Mouse (Mus musculus) liver, embryonic 16.5 days (tissue): ENCODE results near the gene Hist1h2aa. TPM values are rescaled to one million over a fixed set of nuclear protein-coding genes. Genes with fewer than 3 reads are reported as not detected.
A peak's percentile ranks its signal among the peaks of the same experiment; 100 is the strongest.

Source experiments
- ATAC-seq: fragments of 200-750 bp; cut with Nextera tagmentation; 2 replicates; pipeline ENCODE4 v1.8.0; 2017; ENCODE audit warnings: low read depth, mild to moderate bottlenecking, moderate number of reproducible peaks, moderate library complexity
- H3K27ac ChIP-seq: fragments of 300-500 bp; sonication (generic); 2 replicates; pipeline ENCODE4 v1.5.1; 2014; ENCODE audit warnings: mild to moderate bottlenecking, low read length
- H3K27me3 ChIP-seq: fragments of 300-500 bp; sonication (generic); 2 replicates; pipeline ENCODE4 v1.6.1; 2014; ENCODE audit warnings: low read depth, low read length, mixed read lengths; ENCODE audit not compliant: control insufficient read depth, insufficient read depth
- H3K36me3 ChIP-seq: fragments of 300-500 bp; sonication (generic); 2 replicates; pipeline ENCODE4 v1.6.1; 2014; ENCODE audit warnings: mild to moderate bottlenecking; ENCODE audit not compliant: control insufficient read depth, insufficient read depth
- H3K4me1 ChIP-seq: fragments of 300-500 bp; sonication (generic); 2 replicates; pipeline ENCODE4 v1.6.1; 2014; ENCODE audit warnings: low read depth, low read length, mixed read lengths; ENCODE audit not compliant: control insufficient read depth
- H3K4me2 ChIP-seq: fragments of 300-500 bp; sonication (generic); 2 replicates; pipeline ENCODE4 v1.6.1; 2014; ENCODE audit warnings: low read depth, low read length, mixed read lengths
- H3K4me3 ChIP-seq: fragments of 300-500 bp; sonication (generic); 2 replicates; pipeline ENCODE4 v1.5.1; 2014; ENCODE audit warnings: low read depth, mild to moderate bottlenecking, low read length
- H3K9ac ChIP-seq: fragments of 300-500 bp; sonication (generic); 2 replicates; pipeline ENCODE4 v1.6.1; 2014; ENCODE audit warnings: low read depth, low read length
- H3K9me3 ChIP-seq: fragments of 300-500 bp; sonication (generic); replicated peaks from 2 replicates; pipeline ENCODE4 v1.6.1; 2016; ENCODE audit warnings: low read length; ENCODE audit not compliant: control insufficient read depth
- WGBS: fragments of 180-500 bp; shearing (Covaris S2); extraction: QIAGEN DNeasy Blood & Tissue Kit; methylation state at CpG from one replicate; pipeline ENCODE4 v1.1.7; 2014; ENCODE audit not compliant: insufficient replicate concordance; 5-methylcytosine and 5-hydroxymethylcytosine counted together
- polyA plus RNA-seq: library from polyadenylated mRNA; unstranded; fragments of >200 nt; fragmentation: Nextera tagmentation; extraction: Ambion mirVana; gene quantifications from 2 replicates; pipeline ENCODE4 v1.2.1, GENCODE M21; 2015

Gene Hist1h2aa
- polyA plus RNA-seq, 1 experiment from 2014 or later: not detected

DNA sequence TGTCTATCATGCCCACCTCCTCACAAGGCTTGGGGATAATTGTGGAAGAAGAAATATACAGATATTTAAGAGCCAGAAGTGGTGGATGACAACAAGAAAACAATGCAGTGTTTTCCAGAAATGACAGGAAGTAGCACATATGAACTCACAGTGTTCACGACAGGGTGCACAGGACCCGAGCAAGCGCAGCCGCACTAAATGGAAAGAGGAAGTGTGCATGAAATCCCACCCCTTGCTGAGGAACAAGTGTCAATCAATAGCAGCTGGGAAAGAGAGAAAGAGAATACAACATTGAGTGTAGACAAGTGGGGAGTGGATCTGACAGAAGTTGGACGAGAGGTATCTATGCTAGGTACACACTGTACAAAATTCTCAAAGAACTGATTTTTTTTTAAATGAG is 22.9 kb upstream of the Hist1h2aa start:
- no peak overlapping the region for H3K9ac ChIP-seq
- no peak overlapping the region for H3K4me2 ChIP-seq
- H3K4me3 ChIP-seq: no peak overlapping the region
- H3K27me3 ChIP-seq: no peaks in the 10 kb centered on the region
- WGBS: 28% methylated on average over 5 of the region's 5 CpGs
- ATAC-seq: no peak
- H3K9me3 ChIP-seq: no peaks in the 10 kb centered on the region
- no peak overlapping the region for H3K27ac ChIP-seq
- no peaks in the 10 kb centered on the region for H3K36me3 ChIP-seq
- peaks cover 18% of the 10 kb centered on the region for H3K4me1 ChIP-seq

DNA sequence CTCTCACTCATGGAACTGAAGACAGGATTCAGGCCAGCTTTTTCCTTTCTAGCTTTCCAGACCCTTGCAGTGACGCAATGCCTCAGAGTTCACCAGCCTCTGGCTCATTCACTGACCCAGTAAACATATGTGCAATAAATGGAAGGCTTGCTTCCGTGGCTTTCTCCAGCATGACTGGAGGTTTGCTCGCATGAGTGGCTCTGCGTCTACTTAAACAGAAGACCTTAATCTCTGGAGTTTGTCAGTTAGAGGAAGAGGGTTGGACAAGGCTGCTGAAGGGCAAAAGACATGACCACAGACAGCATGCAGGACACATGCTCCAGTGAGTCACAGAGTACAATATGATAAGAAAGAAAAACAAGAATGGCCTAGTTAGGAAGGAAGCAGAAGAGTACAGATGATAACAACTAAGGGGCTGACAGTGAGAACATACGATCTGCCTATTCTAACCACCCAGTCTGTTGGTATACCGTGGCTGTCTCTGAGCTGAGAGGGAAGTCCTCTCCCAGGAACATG is 20.4 kb upstream of the Hist1h2aa start:
- peaks cover 18% of the 10 kb centered on the region for H3K4me1 ChIP-seq
- H3K4me2 ChIP-seq: no peak overlapping the region
- peak; percentile 83 for ATAC-seq
- H3K9me3 ChIP-seq: no peaks in the 10 kb centered on the region
- WGBS: 4% methylated on average over 6 of the region's 6 CpGs
- no peak overlapping the region for H3K4me3 ChIP-seq
- no peaks in the 10 kb centered on the region for H3K36me3 ChIP-seq
- no peak overlapping the region for H3K9ac ChIP-seq
- H3K27ac ChIP-seq: peak overlapping the region; percentile 81
- no peaks in the 10 kb centered on the region for H3K27me3 ChIP-seq

DNA sequence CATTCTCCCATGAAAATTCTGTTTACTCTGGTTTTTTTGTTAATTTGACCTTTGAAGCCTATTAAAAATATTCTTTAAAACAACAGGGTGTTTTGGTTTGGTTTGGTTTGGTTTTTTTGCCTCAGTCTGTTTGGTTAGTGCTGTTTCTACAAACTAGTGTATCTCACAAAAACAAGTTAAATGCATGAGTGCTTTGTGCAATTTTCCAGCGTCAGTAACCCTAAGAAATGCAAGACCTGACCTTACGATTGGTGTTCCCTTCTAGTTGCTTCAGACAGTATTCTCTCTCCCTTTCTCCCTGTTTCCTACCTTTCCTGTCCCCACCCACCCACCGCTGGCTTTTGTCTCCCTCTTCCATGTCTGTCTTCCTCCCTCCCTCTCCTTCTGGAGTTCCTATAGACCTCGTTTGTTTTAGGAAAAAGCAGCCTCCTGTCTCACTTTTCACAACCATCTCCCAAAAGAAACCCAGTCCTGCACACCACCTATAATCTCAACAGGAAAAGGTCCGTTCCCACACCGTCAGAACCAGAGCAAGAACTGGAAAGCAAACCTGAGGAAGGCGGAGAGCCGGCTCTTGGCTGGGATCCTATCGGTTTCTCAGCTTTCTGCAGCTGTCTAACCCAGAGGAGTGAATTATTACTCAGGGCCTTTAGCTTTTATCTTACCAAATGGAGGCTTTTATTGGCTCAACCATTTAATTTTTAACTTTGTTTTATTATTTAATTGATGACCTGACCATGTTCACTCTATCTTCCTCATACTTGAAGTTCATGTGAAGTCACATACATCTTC is 19.7 kb upstream of the Hist1h2aa start, which contains the start of gene Slc17a4:
TSS of gene Slc17a4 (minus strand) at position 634 of the 792 bp plus-strand sequence.
- Histone ChIP-seq H3K4me1 (peaks cover 18% of the 10 kb centered on the region), H3K9ac (no peak within 1 kb of the TSS), H3K4me2 (no peak within 1 kb of the TSS), H3K36me3 (no peaks in the 10 kb centered on the region), H3K27me3 (no peaks in the 10 kb centered on the region), H3K4me3 (no peak within 1 kb of the TSS), H3K9me3 (no peaks in the 10 kb centered on the region), H3K27ac (peak within 1 kb of the TSS; percentile 81)
- ATAC-seq: no peak
- 36% methylated on average over 9 of the region's 9 CpGs for WGBS

DNA sequence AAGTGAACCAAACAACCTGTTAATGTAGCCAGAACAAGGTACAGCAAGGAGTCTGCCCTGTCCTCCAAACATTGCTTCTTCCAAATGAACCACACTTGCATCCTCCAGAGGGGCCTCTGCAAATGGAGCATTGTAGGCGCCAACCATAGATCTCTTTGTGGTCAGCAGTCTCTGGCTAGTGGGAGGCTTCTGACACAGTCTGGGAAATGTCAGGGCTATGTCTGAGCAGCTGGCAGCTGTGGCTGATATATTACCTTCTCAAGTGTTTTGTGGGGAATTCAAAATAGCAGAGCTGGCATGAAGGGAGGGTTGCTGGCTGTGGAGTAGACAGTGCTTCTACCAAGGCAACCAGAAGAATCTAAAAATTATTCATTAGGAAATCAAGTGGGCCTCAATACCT is 18.1 kb upstream of the Hist1h2aa start:
- H3K27ac ChIP-seq: no peak overlapping the region
- peaks cover 18% of the 10 kb centered on the region for H3K4me1 ChIP-seq
- no peaks in the 10 kb centered on the region for H3K27me3 ChIP-seq
- 64% methylated on average over 1 of the region's 1 CpGs for WGBS
- no peak for ATAC-seq
- H3K9ac ChIP-seq: no peak overlapping the region
- no peak overlapping the region for H3K4me2 ChIP-seq
- H3K9me3 ChIP-seq: no peaks in the 10 kb centered on the region
- no peak overlapping the region for H3K4me3 ChIP-seq
- H3K36me3 ChIP-seq: no peaks in the 10 kb centered on the region

DNA sequence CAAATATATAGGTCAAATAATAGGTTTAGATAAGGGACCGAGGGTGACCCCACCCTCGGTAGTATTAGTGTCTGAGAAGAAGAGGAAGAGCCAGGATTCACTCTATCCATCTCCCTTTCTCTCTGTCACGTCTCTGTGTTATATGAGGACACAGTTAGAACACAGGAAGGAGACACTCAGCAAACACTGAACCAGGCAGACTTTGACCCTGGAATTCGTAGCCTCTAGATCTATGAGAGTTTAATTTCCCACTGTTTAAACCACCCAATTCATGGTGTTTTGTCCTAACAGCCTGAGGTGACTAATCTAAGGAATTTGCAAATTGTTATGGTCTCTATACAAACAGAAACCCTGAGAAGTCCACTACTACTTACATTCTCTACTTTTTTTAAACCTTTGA is 16.6 kb upstream of the Hist1h2aa start:
- Histone ChIP-seq H3K4me1 (peaks cover 18% of the 10 kb centered on the region), H3K4me2 (no peak overlapping the region), H3K27me3 (no peaks in the 10 kb centered on the region), H3K9ac (no peak overlapping the region), H3K36me3 (no peaks in the 10 kb centered on the region), H3K4me3 (no peak overlapping the region), H3K9me3 (no peaks in the 10 kb centered on the region), H3K27ac (no peak overlapping the region)
- ATAC-seq: no peak
- WGBS: 15% methylated on average over 4 of the region's 4 CpGs

DNA sequence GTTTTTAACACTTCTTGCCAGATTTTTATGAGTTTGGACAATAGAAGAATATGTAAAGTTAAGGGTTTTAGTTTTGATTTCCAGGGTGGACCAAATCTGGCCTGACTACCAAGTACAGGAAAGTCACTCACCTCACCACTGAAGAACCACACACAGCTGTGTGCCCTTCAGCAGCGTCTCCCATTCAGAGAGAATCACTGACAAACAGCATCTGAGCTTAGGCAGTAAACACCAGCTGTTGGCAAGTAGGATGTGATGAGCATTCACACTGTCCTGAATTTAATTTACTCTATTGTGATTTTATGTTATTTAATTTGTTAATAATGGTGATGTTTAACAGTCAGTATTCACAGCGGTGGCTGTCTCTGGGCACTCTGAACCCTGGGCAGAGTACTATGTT is 8.5 kb upstream of the Hist1h2aa start:
- H3K9me3 ChIP-seq: no peaks in the 10 kb centered on the region
- H3K27me3 ChIP-seq: no peaks in the 10 kb centered on the region
- no peak overlapping the region for H3K9ac ChIP-seq
- no peak overlapping the region for H3K4me3 ChIP-seq
- ATAC-seq: no peak
- H3K4me1 ChIP-seq: no peaks in the 10 kb centered on the region
- no peaks in the 10 kb centered on the region for H3K36me3 ChIP-seq
- no peak overlapping the region for H3K4me2 ChIP-seq
- no peak overlapping the region for H3K27ac ChIP-seq
- WGBS: 63% methylated on average over 2 of the region's 2 CpGs

DNA sequence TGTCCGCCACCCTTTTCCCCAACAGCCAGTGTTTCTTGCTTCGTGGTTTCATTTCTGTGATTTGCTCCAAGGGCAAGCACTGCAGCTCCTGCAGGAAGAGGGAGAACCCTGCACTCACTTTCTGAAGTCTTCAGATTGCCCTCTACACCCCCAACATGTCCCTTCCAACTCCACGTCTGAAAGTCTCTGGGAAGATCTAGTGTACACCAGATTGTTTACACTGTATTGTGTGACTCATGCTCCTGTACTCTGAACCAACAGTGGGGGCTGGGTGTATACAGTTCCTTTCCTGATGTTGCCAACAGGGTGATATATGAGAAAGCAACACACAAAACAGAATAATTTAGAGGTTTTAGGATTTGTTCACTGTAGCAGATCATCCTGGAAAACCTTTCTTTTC is 5.6 kb upstream of the Hist1h2aa start:
- H3K9ac ChIP-seq: no peak overlapping the region
- WGBS: 29% methylated on average over 3 of the region's 3 CpGs
- H3K36me3 ChIP-seq: no peaks in the 10 kb centered on the region
- no peak overlapping the region for H3K4me3 ChIP-seq
- peak; percentile 88 for ATAC-seq
- H3K9me3 ChIP-seq: no peaks in the 10 kb centered on the region
- H3K4me1 ChIP-seq: no peaks in the 10 kb centered on the region
- H3K27me3 ChIP-seq: no peaks in the 10 kb centered on the region
- no peak overlapping the region for H3K27ac ChIP-seq
- H3K4me2 ChIP-seq: peak overlapping the region; percentile 39; the same call in 1 of the 2 replicates

DNA sequence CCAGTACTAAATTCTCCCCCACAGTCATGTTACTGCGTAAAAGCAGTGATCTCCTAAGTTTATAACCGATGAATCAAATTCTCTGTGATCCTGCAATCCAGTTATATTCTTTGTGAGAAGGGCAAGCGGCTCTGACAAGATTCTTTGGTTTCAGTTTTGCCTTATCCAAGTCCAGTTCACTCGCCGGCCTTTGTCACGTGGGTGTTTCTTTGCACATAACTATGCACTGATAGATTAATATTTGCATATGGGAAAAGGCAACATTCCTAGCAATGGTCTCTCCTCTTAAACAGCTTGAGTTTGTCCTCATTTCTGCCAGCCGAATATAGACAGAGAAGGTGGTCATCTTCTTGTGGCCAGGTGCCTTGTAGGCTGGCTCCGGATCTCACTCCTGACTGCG is 3.8 kb upstream of the Hist1h2aa start:
- H3K36me3 ChIP-seq: no peaks in the 10 kb centered on the region
- H3K4me3 ChIP-seq: no peak overlapping the region
- H3K9ac ChIP-seq: no peak overlapping the region
- ATAC-seq: no peak
- no peaks in the 10 kb centered on the region for H3K27me3 ChIP-seq
- no peak overlapping the region for H3K27ac ChIP-seq
- 72% methylated on average over 9 of the region's 9 CpGs for WGBS
- H3K4me1 ChIP-seq: no peaks in the 10 kb centered on the region
- H3K4me2 ChIP-seq: no peak overlapping the region
- no peaks in the 10 kb centered on the region for H3K9me3 ChIP-seq

DNA sequence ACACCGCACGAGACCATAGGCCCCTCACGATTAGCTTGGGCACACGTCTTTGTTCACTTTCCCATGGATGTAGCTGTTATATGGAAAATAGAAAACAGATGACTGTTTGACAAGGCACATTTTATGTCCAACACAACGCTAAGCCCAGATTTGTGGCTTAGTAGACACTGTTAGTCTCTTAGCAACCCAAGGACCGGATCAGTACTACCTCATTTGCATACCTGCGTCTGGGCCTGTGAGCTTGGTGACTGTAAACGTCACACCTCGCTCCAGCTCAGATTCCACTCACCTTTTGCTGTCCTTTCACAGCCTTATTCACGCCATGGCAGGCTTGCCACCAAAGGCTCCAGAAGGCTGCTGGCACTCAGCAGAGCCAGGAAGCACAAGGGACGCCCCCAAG is 3.4 kb upstream of the Hist1h2aa start:
- H3K9ac ChIP-seq: no peak overlapping the region
- ATAC-seq: no peak
- H3K4me3 ChIP-seq: no peak overlapping the region
- no peaks in the 10 kb centered on the region for H3K36me3 ChIP-seq
- H3K27me3 ChIP-seq: no peaks in the 10 kb centered on the region
- H3K4me2 ChIP-seq: no peak overlapping the region
- no peak overlapping the region for H3K27ac ChIP-seq
- H3K4me1 ChIP-seq: no peaks in the 10 kb centered on the region
- WGBS: 69% methylated on average over 11 of the region's 11 CpGs
- no peaks in the 10 kb centered on the region for H3K9me3 ChIP-seq
